Mouse (Mus musculus): ENCODE results near the gene Gimap7. TPM values are rescaled to one million over a fixed set of nuclear protein-coding genes. Genes with fewer than 3 reads are reported as not detected.

Gimap7 gene
- polyA plus RNA-seq, 1 experiment: not detected

DNA sequence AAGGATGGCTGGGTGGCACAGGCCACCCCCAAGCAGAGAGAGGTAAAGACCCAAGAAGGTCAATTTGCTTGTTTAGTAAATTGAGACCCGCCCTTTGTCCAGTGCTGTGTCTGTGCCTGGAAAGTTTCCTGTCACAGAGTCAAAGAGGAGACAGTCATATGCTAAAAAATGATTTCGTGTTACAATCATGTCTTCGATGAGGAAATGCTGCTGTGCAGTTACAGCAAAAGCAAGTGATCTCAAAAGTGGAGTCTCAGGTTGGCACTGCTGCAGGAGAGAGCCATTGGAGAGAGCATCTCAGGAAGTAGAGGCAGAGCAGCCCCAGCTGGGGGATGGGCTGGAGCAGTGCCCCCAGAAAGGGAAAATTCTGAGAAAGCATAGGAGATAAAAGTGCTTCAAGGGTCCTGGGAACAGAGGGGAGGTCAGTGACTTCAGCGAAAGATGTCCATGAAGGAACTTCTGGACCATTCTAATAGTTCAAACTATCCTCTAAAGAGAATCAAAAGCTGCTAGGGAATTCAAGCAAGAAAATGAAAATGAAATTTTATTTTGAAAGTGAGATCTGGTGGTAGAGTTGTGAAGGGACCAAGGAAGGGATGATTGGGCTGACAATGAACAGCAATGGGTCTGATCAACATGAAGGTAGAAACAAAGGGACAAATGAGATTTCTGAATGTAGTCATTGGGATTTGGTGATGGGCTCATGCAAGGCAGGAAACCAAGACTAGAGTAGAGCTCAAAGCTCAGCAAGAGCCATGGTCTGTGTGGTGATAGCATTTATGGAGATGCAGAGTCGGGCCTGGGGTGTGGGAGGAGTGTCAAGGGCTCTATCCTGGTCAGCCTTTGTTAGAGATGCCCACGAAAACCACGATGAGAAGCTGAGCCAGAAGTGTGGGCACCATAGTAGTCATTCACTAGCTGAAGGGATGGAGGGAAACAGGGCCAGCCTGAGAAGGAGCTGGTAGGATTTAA, 32.4 kb upstream of the Gimap7 start:
- H3K27me3 ChIP-seq (ENCODE audit: control insufficient read depth): no peaks in the 10 kb centered on the region
- H3K9me3 ChIP-seq (ENCODE audit: control insufficient read depth, low read length): no peaks in the 10 kb centered on the region
- H3K4me1 ChIP-seq (ENCODE audit: control insufficient read depth): no peaks in the 10 kb centered on the region
- TF ChIP-seq TAL1 (IDR thresholded peaks at IDR 0.05; ENCODE audit: low read length) (no peak), GATA1 (IDR thresholded peaks at IDR 0.05; ENCODE audit: low read length) (no peak)
- no peak overlapping the region for H3K4me3 ChIP-seq (replicated peaks)
- no peaks in the 10 kb centered on the region for H3K36me3 ChIP-seq (ENCODE audit: control insufficient read depth)

DNA sequence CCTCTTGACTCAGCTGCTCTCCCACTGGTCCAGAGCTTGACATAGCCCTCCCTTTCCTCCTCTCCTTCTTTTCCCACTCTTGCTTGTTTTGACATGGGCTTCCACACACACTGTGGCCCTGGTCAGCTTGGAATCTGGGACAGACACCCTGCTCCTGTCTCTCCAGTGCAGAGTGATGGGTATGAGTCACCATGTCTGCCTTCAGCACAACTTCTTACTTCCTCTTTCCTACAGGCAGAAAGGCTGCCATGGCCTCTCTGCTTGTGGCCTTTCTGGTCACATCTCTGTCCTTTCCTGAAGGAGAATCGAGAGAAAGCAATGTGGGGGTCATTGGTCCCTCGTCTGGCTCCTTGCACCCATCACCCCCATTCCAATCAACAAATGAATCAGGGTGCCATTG, 31.3 kb upstream of the Gimap7 start:
- Histone ChIP-seq H3K27me3 (ENCODE audit: control insufficient read depth) (no peaks in the 10 kb centered on the region), H3K4me3 (replicated peaks) (no peak overlapping the region), H3K4me1 (ENCODE audit: control insufficient read depth) (no peaks in the 10 kb centered on the region), H3K36me3 (ENCODE audit: control insufficient read depth) (no peaks in the 10 kb centered on the region), H3K9me3 (ENCODE audit: control insufficient read depth, low read length) (no peaks in the 10 kb centered on the region)
- no peak for TF ChIP-seq TAL1 (IDR thresholded peaks at IDR 0.05; ENCODE audit: low read length)

DNA sequence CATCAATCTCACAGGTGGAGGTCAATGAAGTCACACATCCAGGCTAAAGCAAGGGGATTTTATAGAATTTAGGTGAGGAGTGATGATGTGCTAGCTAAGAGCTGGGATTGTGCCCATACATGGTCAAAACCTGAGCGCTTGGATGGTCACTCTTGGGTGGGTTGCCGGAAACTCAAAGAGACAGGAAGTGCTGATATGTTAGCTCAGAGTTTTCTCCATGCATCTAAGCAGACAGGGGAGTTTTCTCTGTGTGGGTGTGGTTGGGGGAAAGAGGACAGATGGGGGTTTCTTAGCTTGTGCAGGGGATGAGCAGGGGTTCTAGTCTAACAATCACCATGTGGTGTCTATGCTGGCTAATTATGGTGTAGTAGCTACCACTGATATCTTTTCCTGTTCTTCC, 29.1 kb upstream of the Gimap7 start:
- H3K27me3 ChIP-seq (ENCODE audit: control insufficient read depth): no peaks in the 10 kb centered on the region
- H3K4me1 ChIP-seq (ENCODE audit: control insufficient read depth): no peaks in the 10 kb centered on the region
- TF ChIP-seq TAL1 (IDR thresholded peaks at IDR 0.05; ENCODE audit: low read length) (no peak), GATA1 (IDR thresholded peaks at IDR 0.05; ENCODE audit: low read length) (no peak)
- no peaks in the 10 kb centered on the region for H3K36me3 ChIP-seq (ENCODE audit: control insufficient read depth)
- no peak overlapping the region for H3K4me3 ChIP-seq (replicated peaks)
- H3K9me3 ChIP-seq (ENCODE audit: control insufficient read depth, low read length): no peaks in the 10 kb centered on the region

DNA sequence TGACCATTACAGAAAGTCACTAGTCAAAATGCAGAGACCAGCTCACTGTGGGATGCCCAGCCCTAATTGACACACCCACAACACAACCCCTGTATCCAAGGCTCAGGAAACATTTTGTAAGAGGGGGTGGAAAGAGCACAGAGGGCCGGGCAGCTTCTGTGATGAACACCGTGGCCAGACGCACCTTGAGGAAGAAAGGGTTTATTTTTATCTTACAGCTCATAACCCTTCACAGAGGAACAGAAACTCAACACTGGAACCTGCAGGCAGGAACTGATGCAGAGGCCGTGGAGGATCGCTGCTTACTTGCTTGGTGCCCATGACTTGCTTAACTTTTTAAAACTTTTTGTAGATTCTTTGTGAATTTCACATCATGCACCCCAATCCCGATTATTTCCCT, 25.5 kb upstream of the Gimap7 start:
- H3K9me3 ChIP-seq (ENCODE audit: control insufficient read depth, low read length): no peaks in the 10 kb centered on the region
- no peaks in the 10 kb centered on the region for H3K36me3 ChIP-seq (ENCODE audit: control insufficient read depth)
- H3K4me3 ChIP-seq (replicated peaks): no peak overlapping the region
- TF ChIP-seq GATA1 (IDR thresholded peaks at IDR 0.05; ENCODE audit: low read length) (no peak), TAL1 (IDR thresholded peaks at IDR 0.05; ENCODE audit: low read length) (no peak)
- no peaks in the 10 kb centered on the region for H3K4me1 ChIP-seq (ENCODE audit: control insufficient read depth)
- no peaks in the 10 kb centered on the region for H3K27me3 ChIP-seq (ENCODE audit: control insufficient read depth)

DNA sequence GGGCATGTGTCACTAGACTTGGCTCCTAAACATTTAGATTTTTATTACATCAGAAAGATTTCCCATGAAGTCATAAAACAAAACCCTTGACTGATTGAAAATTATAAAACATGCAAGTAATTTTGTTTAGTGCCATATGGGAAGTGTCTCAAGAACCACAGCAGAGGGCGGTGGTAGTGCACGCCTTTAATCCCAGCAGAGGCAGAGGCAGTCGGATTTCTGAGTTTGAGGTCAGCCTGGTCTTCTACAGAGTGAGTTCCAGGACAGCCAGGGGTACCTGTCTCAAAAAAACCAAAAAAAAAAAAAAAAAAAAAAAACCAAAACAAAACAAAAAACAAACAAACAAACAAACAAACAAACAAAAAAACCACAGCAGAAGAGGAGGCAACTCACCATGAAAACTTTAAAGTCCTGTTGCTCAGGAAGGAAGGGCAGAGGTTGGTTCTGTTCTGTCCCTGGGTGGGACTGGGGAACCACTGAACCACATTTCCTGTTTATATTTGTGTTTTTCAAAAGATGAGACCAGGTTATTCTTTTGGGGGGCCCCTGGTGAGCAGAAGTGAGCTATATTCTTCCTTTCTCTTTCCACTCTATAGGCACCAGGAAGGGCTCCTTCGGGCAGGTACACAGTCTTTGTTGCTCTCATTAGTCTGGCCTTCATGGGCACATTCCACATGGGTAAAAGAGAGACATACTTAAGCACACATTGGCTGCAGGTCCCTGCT, 21.4 kb upstream of the Gimap7 start:
- no peaks in the 10 kb centered on the region for H3K27me3 ChIP-seq (ENCODE audit: control insufficient read depth)
- H3K4me1 ChIP-seq (ENCODE audit: control insufficient read depth): no peaks in the 10 kb centered on the region
- no peaks in the 10 kb centered on the region for H3K9me3 ChIP-seq (ENCODE audit: control insufficient read depth, low read length)
- H3K36me3 ChIP-seq (ENCODE audit: control insufficient read depth): no peaks in the 10 kb centered on the region
- TF ChIP-seq TAL1 (IDR thresholded peaks at IDR 0.05; ENCODE audit: low read length): no peak
- TF ChIP-seq GATA1 (IDR thresholded peaks at IDR 0.05; ENCODE audit: low read length): no peak
- no peak overlapping the region for H3K4me3 ChIP-seq (replicated peaks)

DNA sequence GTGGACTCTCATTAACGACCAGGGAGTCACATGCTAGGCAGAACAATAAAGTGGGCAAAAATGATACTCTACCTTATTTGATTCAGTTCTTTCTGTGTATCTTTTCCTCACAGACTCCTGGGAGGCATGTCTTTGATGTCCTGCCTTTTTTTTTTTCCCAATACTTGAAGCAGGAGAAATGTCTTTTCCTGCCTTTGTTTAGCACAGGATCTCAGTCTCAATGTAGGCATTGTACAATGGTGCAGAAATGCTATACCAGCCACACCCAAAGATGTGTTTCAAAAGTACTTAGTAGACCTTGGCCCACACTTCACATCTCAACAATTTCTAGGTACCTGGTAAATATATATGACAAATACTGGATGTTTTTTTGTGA, 20.9 kb upstream of the Gimap7 start:
- no peaks in the 10 kb centered on the region for H3K4me1 ChIP-seq (ENCODE audit: control insufficient read depth)
- TF ChIP-seq TAL1 (IDR thresholded peaks at IDR 0.05; ENCODE audit: low read length) (no peak), GATA1 (IDR thresholded peaks at IDR 0.05; ENCODE audit: low read length) (no peak)
- no peak overlapping the region for H3K4me3 ChIP-seq (replicated peaks)
- H3K27me3 ChIP-seq (ENCODE audit: control insufficient read depth): no peaks in the 10 kb centered on the region
- no peaks in the 10 kb centered on the region for H3K36me3 ChIP-seq (ENCODE audit: control insufficient read depth)
- H3K9me3 ChIP-seq (ENCODE audit: control insufficient read depth, low read length): no peaks in the 10 kb centered on the region

DNA sequence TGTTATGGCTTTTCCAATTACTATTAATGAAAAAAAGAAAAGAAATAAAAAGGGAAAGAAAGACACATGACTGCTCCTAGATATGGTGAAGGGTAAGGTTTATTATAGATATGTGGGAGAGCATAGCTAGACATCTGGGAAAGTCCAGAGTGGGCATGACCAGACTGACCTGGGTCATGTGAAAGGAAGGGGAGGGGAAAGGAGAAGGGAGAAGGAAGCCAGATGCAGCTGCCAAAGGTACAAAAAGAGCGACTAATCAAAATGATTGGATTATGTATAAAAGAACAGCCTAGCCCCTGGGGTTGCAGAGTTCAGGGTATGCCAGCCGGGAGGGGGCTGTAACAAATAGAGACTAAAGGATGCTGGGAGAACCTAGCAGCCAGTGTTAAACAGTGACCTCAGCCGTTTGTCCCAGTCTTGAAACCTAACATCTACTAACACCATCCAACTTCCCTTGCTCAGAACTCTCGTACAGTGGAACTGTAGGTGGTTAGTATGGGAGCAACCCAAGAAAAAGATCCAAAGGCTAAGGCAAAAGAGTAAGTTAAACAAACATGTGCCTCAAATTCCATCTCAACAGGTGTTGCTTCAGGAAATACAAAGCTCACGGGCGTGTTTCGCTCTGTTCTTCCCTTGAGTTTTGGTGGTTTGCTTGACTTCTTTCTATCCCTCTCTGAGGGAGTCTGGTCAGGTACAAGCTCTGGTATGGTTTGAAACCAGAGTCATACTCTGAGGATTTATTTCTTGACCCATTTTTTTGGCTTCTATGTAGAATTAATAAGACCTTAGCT, 20.2 kb upstream of the Gimap7 start:
- no peak for TF ChIP-seq TAL1 (IDR thresholded peaks at IDR 0.05; ENCODE audit: low read length)
- TF ChIP-seq GATA1 (IDR thresholded peaks at IDR 0.05; ENCODE audit: low read length): no peak
- Histone ChIP-seq H3K9me3 (ENCODE audit: control insufficient read depth, low read length) (no peaks in the 10 kb centered on the region), H3K4me1 (ENCODE audit: control insufficient read depth) (no peaks in the 10 kb centered on the region), H3K27me3 (ENCODE audit: control insufficient read depth) (no peaks in the 10 kb centered on the region), H3K36me3 (ENCODE audit: control insufficient read depth) (no peaks in the 10 kb centered on the region), H3K4me3 (replicated peaks) (no peak overlapping the region)

DNA sequence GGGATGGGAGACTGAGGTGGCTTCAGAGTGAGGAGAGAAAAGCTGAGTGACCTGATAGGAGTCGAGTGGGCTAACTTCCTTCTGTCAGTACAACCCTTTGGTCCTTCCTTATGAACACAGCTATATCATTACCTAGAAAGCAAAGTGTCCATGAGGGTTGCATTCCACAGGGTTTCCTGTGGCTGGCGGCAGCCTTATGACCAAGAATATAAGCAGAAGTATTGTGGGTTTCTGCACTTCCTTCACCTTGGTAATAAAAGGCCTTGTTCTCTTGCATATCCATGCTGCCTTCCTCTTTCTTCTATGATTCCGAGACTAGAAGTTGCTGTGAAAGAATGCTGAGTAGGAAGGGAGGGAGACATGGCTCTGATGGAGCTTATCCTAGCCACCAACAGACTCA, 19.5 kb upstream of the Gimap7 start:
- TF ChIP-seq GATA1 (IDR thresholded peaks at IDR 0.05; ENCODE audit: low read length) (no peak), TAL1 (IDR thresholded peaks at IDR 0.05; ENCODE audit: low read length) (no peak)
- Histone ChIP-seq H3K36me3 (ENCODE audit: control insufficient read depth) (no peaks in the 10 kb centered on the region), H3K4me1 (ENCODE audit: control insufficient read depth) (no peaks in the 10 kb centered on the region), H3K4me3 (replicated peaks) (no peak overlapping the region), H3K9me3 (ENCODE audit: control insufficient read depth, low read length) (no peaks in the 10 kb centered on the region), H3K27me3 (ENCODE audit: control insufficient read depth) (no peaks in the 10 kb centered on the region)
